Mouse (Mus musculus) kidney, postnatal 4 days (tissue): ENCODE measurements around the gene Gm13272.
"Not testable (repeated sequence)": the region's sequence is repeated elsewhere in the genome, so short reads cannot be mapped to it uniquely, and the experiment has no call there.

Source experiments
- DNase-seq, 2 experiments: peaks; one replicate each; pipeline ENCODE4 v3.0.0; 2021; ENCODE audit warnings: mixed read lengths in 2 of 2

Gm13272 gene

DNA sequence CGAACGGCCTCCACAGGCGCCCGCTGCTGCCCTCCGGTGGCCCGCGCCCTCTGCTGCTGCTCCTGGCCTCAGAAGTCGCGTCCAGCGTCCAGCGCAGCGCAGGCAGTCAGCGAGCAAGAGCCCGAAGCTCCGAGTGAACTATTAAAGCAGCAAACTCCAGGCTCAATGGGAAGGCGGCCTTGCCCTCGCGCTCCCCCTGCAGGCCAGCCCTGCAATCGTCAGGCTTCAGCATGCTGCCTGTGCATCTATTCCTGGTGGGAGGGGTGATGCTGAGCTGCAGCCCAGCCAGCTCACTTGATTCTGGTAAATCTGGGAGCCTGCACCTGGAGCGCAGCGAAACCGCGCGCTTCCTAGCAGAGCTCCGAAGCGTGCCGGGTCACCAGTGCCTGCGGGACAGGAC is 8.8 kb downstream of the Gm13272 start, which contains the start of gene Gm13277:
Gm13277 (plus strand) TSS at position 231 of the 400 bp plus-strand sequence.
- DNase-seq = peak; percentile 81 to 86

DNA sequence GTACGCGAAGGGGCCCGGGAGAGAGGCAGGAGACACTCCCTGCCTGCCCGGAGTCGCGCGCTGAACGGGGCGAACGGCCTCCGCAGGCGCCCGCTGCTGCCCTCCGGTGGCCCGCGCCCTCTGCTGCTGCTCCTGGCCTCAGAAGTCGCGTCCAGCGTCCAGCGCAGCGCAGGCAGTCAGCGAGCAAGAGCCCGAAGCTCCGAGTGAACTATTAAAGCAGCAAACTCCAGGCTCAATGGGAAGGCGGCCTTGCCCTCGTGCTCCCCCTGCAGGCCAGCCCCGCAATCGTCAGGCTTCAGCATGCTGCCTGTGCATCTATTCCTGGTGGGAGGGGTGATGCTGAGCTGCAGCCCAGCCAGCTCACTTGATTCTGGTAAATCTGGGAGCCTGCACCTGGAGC is 11.6 kb downstream of the Gm13272 start, which contains the start of gene Gm13278:
Gm13278 (plus strand) TSS at position 301 of the 400 bp plus-strand sequence.
- DNase-seq = not testable (repeated sequence)

DNA sequence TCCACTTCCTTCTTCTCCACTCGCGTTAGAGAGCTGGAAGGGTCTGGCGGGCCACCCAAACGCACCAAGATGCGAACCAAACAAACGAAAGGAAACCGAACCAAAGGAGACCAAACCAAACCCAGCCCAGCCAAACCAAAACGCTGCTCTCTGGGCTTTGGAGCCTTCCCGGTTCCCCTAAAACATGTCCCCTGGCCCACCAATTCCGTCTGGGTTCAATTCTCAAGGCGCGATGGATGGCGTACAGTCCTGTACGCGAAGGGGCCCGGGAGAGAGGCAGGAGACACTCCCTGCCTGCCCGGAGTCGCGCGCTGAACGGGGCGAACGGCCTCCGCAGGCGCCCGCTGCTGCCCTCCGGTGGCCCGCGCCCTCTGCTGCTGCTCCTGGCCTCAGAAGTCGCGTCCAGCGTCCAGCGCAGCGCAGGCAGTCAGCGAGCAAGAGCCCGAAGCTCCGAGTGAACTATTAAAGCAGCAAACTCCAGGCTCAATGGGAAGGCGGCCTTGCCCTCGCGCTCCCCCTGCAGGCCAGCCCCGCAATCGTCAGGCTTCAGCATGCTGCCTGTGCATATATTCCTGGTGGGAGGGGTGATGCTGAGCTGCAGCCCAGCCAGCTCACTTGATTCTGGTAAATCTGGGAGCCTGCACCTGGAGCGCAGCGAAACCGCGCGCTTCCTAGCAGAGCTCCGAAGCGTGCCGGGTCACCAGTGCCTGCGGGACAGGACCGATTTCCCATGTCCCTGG is 14.5 kb downstream of the Gm13272 start, which contains the start of gene Gm13275:
Gm13275 (plus strand) TSS at position 552 of the 740 bp plus-strand sequence.
- DNase-seq = peak; percentile 49 to 63

DNA sequence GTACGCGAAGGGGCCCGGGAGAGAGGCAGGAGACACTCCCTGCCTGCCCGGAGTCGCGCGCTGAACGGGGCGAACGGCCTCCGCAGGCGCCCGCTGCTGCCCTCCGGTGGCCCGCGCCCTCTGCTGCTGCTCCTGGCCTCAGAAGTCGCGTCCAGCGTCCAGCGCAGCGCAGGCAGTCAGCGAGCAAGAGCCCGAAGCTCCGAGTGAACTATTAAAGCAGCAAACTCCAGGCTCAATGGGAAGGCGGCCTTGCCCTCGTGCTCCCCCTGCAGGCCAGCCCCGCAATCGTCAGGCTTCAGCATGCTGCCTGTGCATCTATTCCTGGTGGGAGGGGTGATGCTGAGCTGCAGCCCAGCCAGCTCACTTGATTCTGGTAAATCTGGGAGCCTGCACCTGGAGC is 17.4 kb downstream of the Gm13272 start, which contains the start of gene Gm13279:
Gm13279 (plus strand) TSS at position 301 of the 400 bp plus-strand sequence.
- not testable (repeated sequence) for DNase-seq

DNA sequence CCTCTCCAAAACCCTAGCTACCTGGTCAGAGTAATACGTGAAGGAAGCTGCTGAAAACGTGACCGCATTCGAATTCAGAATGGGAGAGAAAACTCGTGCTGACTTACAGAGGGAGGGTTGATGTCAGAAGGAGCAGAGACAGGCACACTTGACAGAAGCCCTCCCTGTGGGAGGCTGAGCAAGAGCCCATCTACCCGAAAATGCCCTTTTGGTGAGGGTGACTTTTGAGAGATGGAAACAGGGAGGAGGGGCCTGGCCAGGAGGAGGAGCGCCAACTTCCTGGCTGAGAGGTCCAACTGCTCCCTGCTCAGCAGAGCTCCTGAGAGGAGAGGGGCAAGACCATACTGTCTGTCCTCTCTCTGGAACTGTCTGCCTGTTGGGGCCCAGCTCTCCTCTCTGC is 19.7 kb downstream of the Gm13272 start, which contains the start of gene Gm13285:
Gm13285 (plus strand) TSS at position 301 of the 400 bp plus-strand sequence.
- not testable (repeated sequence) for DNase-seq

DNA sequence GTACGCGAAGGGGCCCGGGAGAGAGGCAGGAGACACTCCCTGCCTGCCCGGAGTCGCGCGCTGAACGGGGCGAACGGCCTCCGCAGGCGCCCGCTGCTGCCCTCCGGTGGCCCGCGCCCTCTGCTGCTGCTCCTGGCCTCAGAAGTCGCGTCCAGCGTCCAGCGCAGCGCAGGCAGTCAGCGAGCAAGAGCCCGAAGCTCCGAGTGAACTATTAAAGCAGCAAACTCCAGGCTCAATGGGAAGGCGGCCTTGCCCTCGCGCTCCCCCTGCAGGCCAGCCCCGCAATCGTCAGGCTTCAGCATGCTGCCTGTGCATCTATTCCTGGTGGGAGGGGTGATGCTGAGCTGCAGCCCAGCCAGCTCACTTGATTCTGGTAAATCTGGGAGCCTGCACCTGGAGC is 23.3 kb downstream of the Gm13272 start, which contains the start of gene Gm13287:
Gm13287 (plus strand) TSS at position 301 of the 400 bp plus-strand sequence.
- DNase-seq = not testable (repeated sequence)

DNA sequence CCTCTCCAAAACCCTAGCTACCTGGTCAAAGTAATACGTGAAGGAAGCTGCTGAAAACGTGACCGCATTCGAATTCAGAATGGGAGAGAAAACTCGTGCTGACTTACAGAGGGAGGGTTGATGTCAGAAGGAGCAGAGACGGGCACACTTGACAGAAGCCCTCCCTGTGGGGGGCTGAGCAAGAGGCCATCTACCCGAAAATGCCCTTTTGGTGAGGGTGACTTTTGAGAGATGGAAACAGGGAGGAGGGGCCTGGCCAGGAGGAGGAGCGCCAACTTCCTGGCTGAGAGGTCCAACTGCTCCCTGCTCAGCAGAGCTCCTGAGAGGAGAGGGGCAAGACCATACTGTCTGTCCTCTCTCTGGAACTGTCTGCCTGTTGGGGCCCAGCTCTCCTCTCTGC is 25.6 kb downstream of the Gm13272 start, which contains the start of gene Gm13288:
Gm13288 (plus strand) TSS at position 301 of the 400 bp plus-strand sequence.
- not testable (repeated sequence) for DNase-seq

DNA sequence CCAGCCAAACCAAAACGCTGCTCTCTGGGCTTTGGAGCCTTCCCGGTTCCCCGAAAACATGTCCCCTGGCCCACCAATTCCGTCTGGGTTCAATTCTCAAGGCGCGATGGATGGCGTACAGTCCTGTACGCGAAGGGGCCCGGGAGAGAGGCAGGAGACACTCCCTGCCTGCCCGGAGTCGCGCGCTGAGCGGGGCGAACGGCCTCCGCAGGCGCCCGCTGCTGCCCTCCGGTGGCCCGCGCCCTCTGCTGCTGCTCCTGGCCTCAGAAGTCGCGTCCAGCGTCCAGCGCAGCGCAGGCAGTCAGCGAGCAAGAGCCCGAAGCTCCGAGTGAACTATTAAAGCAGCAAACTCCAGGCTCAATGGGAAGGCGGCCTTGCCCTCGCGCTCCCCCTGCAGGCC is 26.1 kb downstream of the Gm13272 start:
- DNase-seq = peak; percentile 47 to 68

DNA sequence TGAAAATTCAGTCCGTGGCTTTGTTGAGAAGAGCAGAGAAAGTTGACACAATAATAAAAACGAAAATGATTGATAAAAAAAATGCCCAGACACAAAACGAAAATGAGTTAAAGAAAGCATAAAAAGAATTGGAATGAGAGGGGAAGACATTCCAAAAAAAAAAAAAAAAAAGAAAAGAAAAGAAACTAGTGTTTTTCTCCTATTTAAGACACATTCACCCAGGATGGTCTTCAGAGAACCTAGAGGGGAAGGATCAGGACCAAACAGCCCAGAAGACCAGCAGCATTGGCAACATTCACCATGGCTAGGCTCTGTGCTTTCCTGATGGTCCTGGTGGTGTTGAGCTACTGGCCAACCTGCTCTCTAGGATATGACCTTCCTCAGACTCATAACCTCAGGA is 36.3 kb downstream of the Gm13272 start, which contains the start of gene Ifna7:
Ifna7 (plus strand) TSS at position 301 of the 400 bp plus-strand sequence.
- no peak for DNase-seq

DNA sequence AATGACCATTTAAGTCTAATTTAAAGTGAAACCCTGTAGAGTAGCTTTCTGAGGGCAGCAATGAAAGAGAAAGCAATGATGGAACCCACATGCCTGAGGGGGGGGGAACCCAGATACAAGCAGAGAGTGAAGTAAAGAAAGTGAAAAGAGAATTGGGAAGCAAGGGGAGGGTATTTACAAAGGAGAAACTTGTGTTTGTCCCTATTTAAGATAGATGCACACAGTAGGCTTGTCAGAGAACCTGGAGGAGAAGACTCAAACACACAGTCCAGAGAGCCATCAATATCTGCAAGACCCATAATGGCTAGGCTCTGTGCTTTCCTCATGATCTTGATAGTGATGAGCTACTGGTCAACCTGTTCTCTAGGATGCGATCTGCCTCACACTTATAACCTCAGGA is 40.0 kb downstream of the Gm13272 start, which contains the start of gene Ifna11:
Ifna11 (plus strand) TSS at position 301 of the 400 bp plus-strand sequence.
- no peak for DNase-seq

DNA sequence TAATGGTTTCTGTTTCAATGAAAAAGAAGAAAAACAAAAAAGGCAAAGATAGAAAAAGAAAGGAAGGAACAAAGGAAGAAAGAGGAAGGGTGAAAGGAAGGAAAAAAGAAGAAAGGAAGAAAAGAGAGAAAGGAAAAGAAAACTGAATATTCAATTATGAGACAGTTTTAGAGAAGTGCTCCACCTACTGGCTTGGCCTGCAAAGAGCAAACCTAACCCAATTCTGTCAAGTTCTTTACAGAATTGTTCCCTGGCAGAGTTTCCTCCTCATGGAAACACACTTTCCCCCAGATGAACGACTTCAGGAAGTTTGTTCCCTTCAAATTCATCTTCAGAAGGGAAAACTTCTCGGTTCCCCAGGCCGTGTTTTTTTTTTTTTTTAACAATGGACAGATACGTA is 43.3 kb downstream of the Gm13272 start:
- peak; percentile 17 to 27 for DNase-seq

DNA sequence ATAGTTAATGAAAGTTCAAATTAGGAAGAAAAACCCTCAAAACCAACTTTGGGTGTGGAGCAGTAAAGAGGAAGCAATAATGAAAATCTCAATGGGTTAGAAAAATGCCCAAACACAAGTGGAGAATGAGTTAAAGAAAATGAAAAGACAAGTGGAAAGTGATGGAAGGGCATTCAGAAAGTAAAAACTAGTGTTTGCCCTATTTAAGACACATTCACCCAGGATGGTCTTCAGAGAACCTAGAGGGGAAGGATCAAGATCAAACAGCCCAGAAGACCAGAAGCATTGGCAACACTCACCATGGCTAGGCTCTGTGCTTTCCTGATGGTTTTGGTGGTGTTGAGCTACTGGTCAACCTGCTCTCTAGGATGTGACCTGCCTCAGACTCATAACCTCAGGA is 47.5 kb downstream of the Gm13272 start, which contains the start of gene Ifna6:
Ifna6 (plus strand) TSS at position 301 of the 400 bp plus-strand sequence.
- not testable (repeated sequence) for DNase-seq
